Mouse (Mus musculus) G1E-ER4 (cell line): ENCODE measurements around the gene Xkr7. TPM values are rescaled to one million over a fixed set of nuclear protein-coding genes. Genes with fewer than 3 reads are reported as not detected.

ENCODE experiments used
- GATA1 ChIP-seq: IDR thresholded peaks from one replicate; pipeline ENCODE4 v1.8.0; 2012; ENCODE audit warnings: low read length, inconsistent platforms
- polyA plus RNA-seq: library from polyadenylated mRNA; stranded (reverse); fragments of >175 nt; gene quantifications from 2 replicates; pipeline ENCODE4 v1.2.3, GENCODE M21; 2012

Gene Xkr7
- polyA plus RNA-seq, 1 experiment: not detected

- no peak for TF ChIP-seq GATA1
Measured at GRCm38 (mm10) chr2:153052700-153053351, 21.2 kb downstream of the Xkr7 start.

- TF ChIP-seq GATA1: no peak
Measured at GRCm38 (mm10) chr2:153053896-153054295, 22.2 kb downstream of the Xkr7 start.

- TF ChIP-seq GATA1: no peak
Measured at GRCm38 (mm10) chr2:153055270-153055920, 23.7 kb downstream of the Xkr7 start.

GRCm38 (mm10) chr2:153058365-153058764 lies 26.7 kb downstream of the Xkr7 start:
- no peak for TF ChIP-seq GATA1

GRCm38 (mm10) chr2:153060216-153060615 lies 28.6 kb downstream of the Xkr7 start:
- no peak for TF ChIP-seq GATA1

- TF ChIP-seq GATA1: no peak
Measured at GRCm38 (mm10) chr2:153063394-153063793, 31.7 kb downstream of the Xkr7 start.

- no peak for TF ChIP-seq GATA1
Measured at GRCm38 (mm10) chr2:153064190-153064970, 32.7 kb downstream of the Xkr7 start.

- no peak for TF ChIP-seq GATA1
Measured at GRCm38 (mm10) chr2:153065747-153066508, 34.3 kb downstream of the Xkr7 start, which contains the start of gene Ccm2l. TSS of gene Ccm2l (plus strand) at chr2:153065955.

GRCm38 (mm10) chr2:153066991-153067390 lies 35.3 kb downstream of the Xkr7 start:
- TF ChIP-seq GATA1: no peak

GRCm38 (mm10) chr2:153070762-153071490 lies 39.3 kb downstream of the Xkr7 start:
- no peak for TF ChIP-seq GATA1

- TF ChIP-seq GATA1: no peak
Measured at GRCm38 (mm10) chr2:153071491-153072184, 40.0 kb downstream of the Xkr7 start.

GRCm38 (mm10) chr2:153074651-153075050 lies 43.0 kb downstream of the Xkr7 start:
- no peak for TF ChIP-seq GATA1

GRCm38 (mm10) chr2:153075961-153076360 lies 44.3 kb downstream of the Xkr7 start:
- TF ChIP-seq GATA1: no peak

GRCm38 (mm10) chr2:153080841-153081523 lies 49.3 kb downstream of the Xkr7 start:
- TF ChIP-seq GATA1: no peak

GRCm38 (mm10) chr2:153081866-153082265 lies 50.2 kb downstream of the Xkr7 start:
- no peak for TF ChIP-seq GATA1
